Mouse (Mus musculus): ENCODE results near the gene Aamp. TPM values are rescaled to one million over a fixed set of nuclear protein-coding genes. Genes with fewer than 3 reads are reported as not detected.

Aamp gene
- total and polyA plus RNA-seq, 3 experiments, result 108 to 172 (median 163) TPM

DNA sequence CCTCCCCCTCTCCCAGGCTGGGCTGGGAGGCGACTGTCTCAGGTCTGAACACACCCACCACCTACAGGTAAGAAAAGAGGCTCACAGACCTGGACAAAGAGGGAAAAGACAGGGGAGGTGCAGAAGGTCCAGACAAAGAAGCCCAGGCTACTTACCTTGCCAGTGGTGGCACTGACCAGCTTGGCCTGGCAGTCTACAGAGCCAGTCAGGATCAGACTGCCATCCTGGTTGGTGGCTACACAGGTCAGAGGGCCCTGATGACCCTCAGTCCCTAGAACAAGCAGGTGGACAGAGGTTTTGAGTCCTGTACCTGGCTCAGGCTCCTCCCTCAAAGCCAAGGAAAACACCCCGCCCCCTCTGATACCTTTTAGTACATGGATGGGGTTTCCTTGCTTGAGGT is 3.2 kb downstream of the Aamp start:
- DNase-seq (ENCODE audit: extremely low read depth), result no peak

DNA sequence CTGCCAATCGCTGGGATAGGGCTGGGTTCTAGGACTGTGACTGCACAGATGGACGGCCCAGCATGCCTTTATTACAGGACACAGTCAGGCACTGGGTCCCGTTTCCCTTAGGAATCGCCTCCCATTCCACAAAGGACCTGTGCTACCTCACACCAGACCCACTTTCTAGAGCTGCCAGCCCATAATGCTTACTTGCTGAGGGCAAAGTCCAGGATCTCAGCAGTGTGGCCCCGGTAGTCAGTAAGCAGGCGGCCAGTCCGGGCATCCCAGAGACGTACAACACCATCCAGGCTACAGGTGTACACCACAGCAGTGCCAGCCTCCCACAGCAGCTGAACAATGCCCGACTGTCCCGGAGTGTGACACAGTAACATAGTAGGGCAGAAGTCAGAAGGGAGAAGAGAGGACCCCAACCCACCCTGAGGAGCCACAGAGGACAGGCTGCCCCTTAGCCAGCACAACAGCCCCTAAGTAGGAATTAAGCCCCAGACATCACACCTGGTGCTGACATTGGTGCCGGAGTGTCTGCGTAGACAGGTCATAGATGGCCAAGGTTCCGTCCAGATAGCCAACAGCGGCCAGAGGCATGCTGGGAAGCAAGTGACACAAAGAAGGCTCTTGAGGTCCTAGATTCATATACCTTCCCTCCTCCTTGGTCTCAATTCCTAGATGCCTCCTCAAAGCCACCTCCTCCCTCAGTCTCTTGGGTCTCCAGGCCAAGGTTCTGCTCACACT is 3.8 kb downstream of the Aamp start:
- Histone ChIP-seq H3K36me3 (replicated peaks in 1 of 2; ENCODE audit: control insufficient read depth in 1 of 2, insufficient read depth in 1 of 2, low read length in 1 of 2) (peaks cover 44 to 51% of the 10 kb centered on the region in 2 experiments), H3K9ac (ENCODE audit: insufficient read depth, low read depth) (no peak overlapping the region), H3K27me3 (replicated peaks) (no peaks in the 10 kb centered on the region), H3K79me2 (replicated peaks; ENCODE audit: control insufficient read depth, extremely low read depth, insufficient read depth, poor library complexity, severe bottlenecking) (peaks cover 18% of the 10 kb centered on the region), H3K4me3 (replicated peaks in 1 of 3; ENCODE audit: low read depth in 2 of 3, low read length in 2 of 3, poor library complexity in 1 of 3) (no peak overlapping the region), H3K4me1 (ENCODE audit: control insufficient read depth in 1 of 2, insufficient read depth in 2 of 2) (peaks cover 11 to 41% of the 10 kb centered on the region in 2 experiments), H3K27ac (ENCODE audit: insufficient read depth, low read depth) (no peak overlapping the region), H3K9me3 (replicated peaks; ENCODE audit: low read length) (no peaks in the 10 kb centered on the region), H3K4me2 (ENCODE audit: insufficient read depth, low read depth, poor library complexity, severe bottlenecking) (no peak overlapping the region)
- no peak for TF ChIP-seq USF1 (IDR thresholded peaks at IDR 0.05; ENCODE audit: low read depth, low read length)
- TF ChIP-seq RAD21 (IDR thresholded peaks at IDR 0.05; ENCODE audit: low read depth, low read length), result no peak
- no peak for TF ChIP-seq MXI1 (IDR thresholded peaks at IDR 0.05; ENCODE audit: low read depth, low read length)
- no peak for TF ChIP-seq ZKSCAN1 (IDR thresholded peaks at IDR 0.05; ENCODE audit: borderline replicate concordance, low read depth, low read length)
- TF ChIP-seq UBTF (IDR thresholded peaks at IDR 0.05; ENCODE audit: low read depth, low read length), result no peak
- no peak for TF ChIP-seq CTCF (conservative IDR thresholded peaks at IDR 0.05 in 1 of 2, IDR thresholded peaks at IDR 0.05 in 1 of 2; ENCODE audit: low read depth in 2 of 2, low read length in 2 of 2)
- no peak for TF ChIP-seq NELFE (IDR thresholded peaks at IDR 0.05; ENCODE audit: low read depth, low read length)
- DNase-seq (ENCODE audit: extremely low read depth), result no peak
- in situ Hi-C loops (cut with MboI; ENCODE audit: low pct_ligation_motif_present, low pct_unique_long_range_greater_than_20kb, low sequenced_read_pairs), result no loop called here
- dilution Hi-C loops (cut with MboI; ENCODE audit: extremely low pct_ligation_motif_present, extremely low pct_unique_long_range_greater_than_20kb, low sequenced_read_pairs), result no loop called here

More for the DNA sequence above, 3.2 kb downstream of the Aamp start:
- Histone ChIP-seq H3K4me1 (ENCODE audit: control insufficient read depth in 1 of 2, insufficient read depth in 2 of 2) (peaks cover 12 to 48% of the 10 kb centered on the region in 2 experiments), H3K27ac (ENCODE audit: insufficient read depth, low read depth) (no peak overlapping the region), H3K9ac (ENCODE audit: insufficient read depth, low read depth) (no peak overlapping the region), H3K4me2 (ENCODE audit: insufficient read depth, low read depth, poor library complexity, severe bottlenecking) (no peak overlapping the region), H3K9me3 (replicated peaks; ENCODE audit: low read length) (no peaks in the 10 kb centered on the region), H3K27me3 (replicated peaks) (no peaks in the 10 kb centered on the region), H3K36me3 (replicated peaks in 1 of 2; ENCODE audit: control insufficient read depth in 1 of 2, insufficient read depth in 1 of 2, low read length in 1 of 2) (peaks cover 44 to 51% of the 10 kb centered on the region in 2 experiments), H3K4me3 (replicated peaks in 1 of 3; ENCODE audit: low read depth in 2 of 3, low read length in 2 of 3, poor library complexity in 1 of 3) (no peak overlapping the region), H3K79me2 (replicated peaks; ENCODE audit: control insufficient read depth, extremely low read depth, insufficient read depth, poor library complexity, severe bottlenecking) (peaks cover 18% of the 10 kb centered on the region)
- dilution Hi-C loops (cut with MboI; ENCODE audit: extremely low pct_ligation_motif_present, extremely low pct_unique_long_range_greater_than_20kb, low sequenced_read_pairs) (no loop called here), in situ Hi-C loops (cut with MboI; ENCODE audit: low pct_ligation_motif_present, low pct_unique_long_range_greater_than_20kb, low sequenced_read_pairs) (no loop called here)
- TF ChIP-seq CHD1 (IDR thresholded peaks at IDR 0.05; ENCODE audit: low read depth, low read length), result no peak
- no peak for TF ChIP-seq RAD21 (IDR thresholded peaks at IDR 0.05; ENCODE audit: low read depth, low read length)
- TF ChIP-seq BHLHE40 (IDR thresholded peaks at IDR 0.05; ENCODE audit: low read depth, low read length), result no peak
- no peak for TF ChIP-seq MYC (IDR thresholded peaks at IDR 0.05; ENCODE audit: low read depth, low read length)

DNA sequence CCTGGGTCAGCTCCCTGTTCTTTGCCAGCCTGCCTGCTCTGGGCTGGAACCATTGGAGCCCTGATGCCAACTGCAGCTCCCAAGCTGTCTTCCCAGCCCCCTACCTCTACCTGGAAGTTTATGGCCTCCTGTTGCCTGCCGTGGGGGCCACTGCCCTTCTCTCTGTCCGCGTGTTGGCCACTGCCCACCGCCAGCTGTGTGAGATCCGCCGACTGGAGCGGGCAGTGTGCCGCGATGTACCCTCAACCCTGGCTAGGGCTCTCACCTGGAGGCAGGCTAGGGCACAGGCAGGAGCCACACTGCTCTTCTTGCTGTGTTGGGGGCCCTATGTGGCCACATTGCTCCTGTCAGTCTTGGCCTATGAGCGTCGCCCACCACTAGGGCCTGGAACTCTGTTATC is 5.5 kb downstream of the Aamp start:
- no peak overlapping the region for H3K9ac ChIP-seq (ENCODE audit: insufficient read depth, low read depth)
- H3K79me2 ChIP-seq (replicated peaks; ENCODE audit: control insufficient read depth, extremely low read depth, insufficient read depth, poor library complexity, severe bottlenecking), result peaks cover 14% of the 10 kb centered on the region
- peaks cover 44 to 51% of the 10 kb centered on the region in 2 experiments for H3K36me3 ChIP-seq (replicated peaks in 1 of 2; ENCODE audit: control insufficient read depth in 1 of 2, insufficient read depth in 1 of 2, low read length in 1 of 2)
- no peak overlapping the region for H3K27ac ChIP-seq (ENCODE audit: insufficient read depth, low read depth)
- H3K4me1 ChIP-seq (ENCODE audit: control insufficient read depth in 1 of 2, insufficient read depth in 2 of 2), result peaks cover 11 to 37% of the 10 kb centered on the region in 2 experiments
- peak overlapping the region in 1 of 3 experiments; percentile 24 for H3K4me3 ChIP-seq (replicated peaks in 1 of 3; ENCODE audit: low read depth in 2 of 3, low read length in 2 of 3, poor library complexity in 1 of 3)
- H3K4me2 ChIP-seq (ENCODE audit: insufficient read depth, low read depth, poor library complexity, severe bottlenecking), result no peak overlapping the region
- H3K27me3 ChIP-seq (replicated peaks), result no peaks in the 10 kb centered on the region
- H3K9me3 ChIP-seq (replicated peaks; ENCODE audit: low read length), result no peaks in the 10 kb centered on the region
- DNase-seq (ENCODE audit: extremely low read depth), result no peak
- dilution Hi-C loops (cut with MboI; ENCODE audit: extremely low pct_ligation_motif_present, extremely low pct_unique_long_range_greater_than_20kb, low sequenced_read_pairs), result no loop called here
- in situ Hi-C loops (cut with MboI; ENCODE audit: low pct_ligation_motif_present, low pct_unique_long_range_greater_than_20kb, low sequenced_read_pairs), result no loop called here
- no peak for TF ChIP-seq RCOR1 (conservative IDR thresholded peaks at IDR 0.05; ENCODE audit: low read depth, low read length)
- TF ChIP-seq POLR2AphosphoS2 (IDR thresholded peaks at IDR 0.05; ENCODE audit: low read depth, low read length), result no peak
- no peak for TF ChIP-seq ZNF384 (IDR thresholded peaks at IDR 0.05; ENCODE audit: low read depth, low read length)
- no peak for TF ChIP-seq GABPA (IDR thresholded peaks at IDR 0.05; ENCODE audit: insufficient replicate concordance, low read depth, low read length)
- no peak for TF ChIP-seq TBP (conservative IDR thresholded peaks at IDR 0.05; ENCODE audit: low read depth, low read length)
- TF ChIP-seq USF1 (IDR thresholded peaks at IDR 0.05; ENCODE audit: low read depth, low read length), result no peak
- no peak for TF ChIP-seq E2F4 (IDR thresholded peaks at IDR 0.05; ENCODE audit: insufficient replicate concordance, low read depth, low read length)
- TF ChIP-seq NELFE (IDR thresholded peaks at IDR 0.05; ENCODE audit: low read depth, low read length), result no peak
- no peak for TF ChIP-seq NRF1 (IDR thresholded peaks at IDR 0.05; ENCODE audit: low read depth, low read length)
- TF ChIP-seq SIN3A (IDR thresholded peaks at IDR 0.05; ENCODE audit: low read length), result no peak
- TF ChIP-seq JUND (conservative IDR thresholded peaks at IDR 0.05; ENCODE audit: low read depth, low read length), result no peak
- no peak for TF ChIP-seq MAX (IDR thresholded peaks at IDR 0.05; ENCODE audit: low read length)
- TF ChIP-seq USF2 (conservative IDR thresholded peaks at IDR 0.05; ENCODE audit: low read depth, low read length), result no peak
- no peak for TF ChIP-seq ZC3H11A (IDR thresholded peaks at IDR 0.05; ENCODE audit: low read depth, low read length)
- TF ChIP-seq UBTF (IDR thresholded peaks at IDR 0.05; ENCODE audit: low read depth, low read length), result no peak
- no peak for TF ChIP-seq JUN (IDR thresholded peaks at IDR 0.05; ENCODE audit: insufficient read depth, low read depth, low read length)
- no peak for TF ChIP-seq POLR2A (IDR thresholded peaks at IDR 0.05; ENCODE audit: low read depth, low read length)
- TF ChIP-seq SMC3 (IDR thresholded peaks at IDR 0.05; ENCODE audit: low read depth, low read length), result no peak

Measured in CH12.LX (cell line).